Mouse (Mus musculus) heart, adult 2 months (tissue): ENCODE data around the gene Dnaja3.

Source experiments
- CTCF ChIP-seq: fragments of 200-600 bp; IDR thresholded peaks from 2 replicates; pipeline ENCODE4 v1.8.1; 2022; ENCODE audit warnings: antibody characterized with exemption, mild to moderate bottlenecking, moderate library complexity
- EP300 ChIP-seq: fragments of 200-500 bp; IDR thresholded peaks from 2 replicates; pipeline ENCODE4 v1.6.1; 2011; ENCODE audit warnings: low read depth, low read length, control low read depth; ENCODE audit not compliant: insufficient read depth
- POLR2A ChIP-seq: fragments of 200-500 bp; IDR thresholded peaks from 2 replicates; pipeline ENCODE4 v1.6.1; 2011; ENCODE audit warnings: mild to moderate bottlenecking, low read depth, low read length, control low read depth; ENCODE audit not compliant: insufficient read depth

DNA sequence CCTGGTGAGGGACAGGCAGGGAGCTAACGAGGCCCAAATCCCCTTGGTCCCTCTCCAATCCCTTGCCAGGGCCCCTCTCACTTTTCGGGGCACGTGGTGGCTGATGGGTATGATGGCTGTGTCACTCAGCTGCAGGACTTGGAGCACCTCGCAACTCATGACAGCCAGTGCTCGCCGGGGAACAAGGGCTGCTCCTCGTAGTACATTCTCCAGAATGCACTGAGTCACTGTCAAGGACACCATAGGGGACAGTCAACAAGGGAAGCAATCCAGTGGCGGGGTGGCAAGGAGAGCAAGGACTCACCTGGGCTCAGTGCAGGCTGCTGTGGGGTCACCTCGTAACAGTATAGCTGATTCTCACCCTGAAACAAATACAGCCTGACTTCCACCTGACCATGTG is 5.1 kb upstream of the Dnaja3 start:
- no peak for TF ChIP-seq POLR2A
- no peak for TF ChIP-seq EP300
- TF ChIP-seq CTCF, result no peak
